Mouse (Mus musculus) ovary, postnatal 36 days (tissue): ENCODE data around the gene BC030499.

Source experiments
- DNase-seq: peaks from one replicate; pipeline ENCODE4 v3.0.0; 2022; ENCODE audit warnings: low spot score, mixed read lengths

The BC030499 gene

GRCm38 (mm10) chr11:78305272-78305671 lies 14.6 kb downstream of the BC030499 start:
- no peak for DNase-seq

- no peak for DNase-seq
Observed at GRCm38 (mm10) chr11:78310861-78311511, 20.3 kb downstream of the BC030499 start.

GRCm38 (mm10) chr11:78313662-78314061 lies 23.0 kb downstream of the BC030499 start:
- no peak for DNase-seq

- no peak for DNase-seq
Observed at GRCm38 (mm10) chr11:78318411-78318810, 27.8 kb downstream of the BC030499 start.

- DNase-seq = no peak
Observed at GRCm38 (mm10) chr11:78322076-78322831, 31.6 kb downstream of the BC030499 start.

GRCm38 (mm10) chr11:78322860-78323259 lies 32.2 kb downstream of the BC030499 start, which contains the start of gene Aldoc:
Aldoc (plus strand) TSS chr11:78322968.
- peak; percentile 82 for DNase-seq

GRCm38 (mm10) chr11:78324000-78324785 lies 33.6 kb downstream of the BC030499 start:
- DNase-seq = no peak

GRCm38 (mm10) chr11:78324965-78325364 lies 34.3 kb downstream of the BC030499 start:
- DNase-seq = no peak

- DNase-seq = no peak
Observed at GRCm38 (mm10) chr11:78327215-78327614, 36.6 kb downstream of the BC030499 start.

- DNase-seq = peak; percentile 96
Observed at GRCm38 (mm10) chr11:78327634-78328511, 37.2 kb downstream of the BC030499 start, which contains the start of gene Pigs. Pigs (plus strand) TSS chr11:78328415.

- DNase-seq = no peak
Observed at GRCm38 (mm10) chr11:78328512-78329056, 37.9 kb downstream of the BC030499 start.

GRCm38 (mm10) chr11:78332676-78333075 lies 42.0 kb downstream of the BC030499 start:
- no peak for DNase-seq

GRCm38 (mm10) chr11:78333992-78334391 lies 43.4 kb downstream of the BC030499 start:
- DNase-seq = no peak

GRCm38 (mm10) chr11:78337040-78337439 lies 46.4 kb downstream of the BC030499 start:
- no peak for DNase-seq

- no peak for DNase-seq
Observed at GRCm38 (mm10) chr11:78341702-78342101, 51.1 kb downstream of the BC030499 start.

- peak; percentile 88 for DNase-seq
Observed at GRCm38 (mm10) chr11:78343381-78344327, 53.0 kb downstream of the BC030499 start, which contains the start of gene Unc119. Unc119 (plus strand) TSS chr11:78343482.

- peak; percentile 30 for DNase-seq
Observed at GRCm38 (mm10) chr11:78344328-78344889, 53.8 kb downstream of the BC030499 start.

GRCm38 (mm10) chr11:78344890-78345715 lies 54.5 kb downstream of the BC030499 start:
- peak; percentile 65 for DNase-seq

GRCm38 (mm10) chr11:78345801-78346200 lies 55.2 kb downstream of the BC030499 start:
- no peak for DNase-seq
